Mouse (Mus musculus) neural tube, postnatal 0 days (tissue): ENCODE results near the gene Nhlrc1. TPM values are rescaled to one million over a fixed set of nuclear protein-coding genes. Genes with fewer than 3 reads are reported as not detected.

Source experiments
- polyA plus RNA-seq: library from polyadenylated mRNA; unstranded; fragments of >200 nt; fragmentation: Nextera tagmentation; extraction: Ambion mirVana; gene quantifications from 2 replicates; pipeline ENCODE4 v1.2.1, GENCODE M21; 2015

Nhlrc1 gene
- polyA plus RNA-seq: 15.5 and 16.4 TPM in 2 replicates

DNA sequence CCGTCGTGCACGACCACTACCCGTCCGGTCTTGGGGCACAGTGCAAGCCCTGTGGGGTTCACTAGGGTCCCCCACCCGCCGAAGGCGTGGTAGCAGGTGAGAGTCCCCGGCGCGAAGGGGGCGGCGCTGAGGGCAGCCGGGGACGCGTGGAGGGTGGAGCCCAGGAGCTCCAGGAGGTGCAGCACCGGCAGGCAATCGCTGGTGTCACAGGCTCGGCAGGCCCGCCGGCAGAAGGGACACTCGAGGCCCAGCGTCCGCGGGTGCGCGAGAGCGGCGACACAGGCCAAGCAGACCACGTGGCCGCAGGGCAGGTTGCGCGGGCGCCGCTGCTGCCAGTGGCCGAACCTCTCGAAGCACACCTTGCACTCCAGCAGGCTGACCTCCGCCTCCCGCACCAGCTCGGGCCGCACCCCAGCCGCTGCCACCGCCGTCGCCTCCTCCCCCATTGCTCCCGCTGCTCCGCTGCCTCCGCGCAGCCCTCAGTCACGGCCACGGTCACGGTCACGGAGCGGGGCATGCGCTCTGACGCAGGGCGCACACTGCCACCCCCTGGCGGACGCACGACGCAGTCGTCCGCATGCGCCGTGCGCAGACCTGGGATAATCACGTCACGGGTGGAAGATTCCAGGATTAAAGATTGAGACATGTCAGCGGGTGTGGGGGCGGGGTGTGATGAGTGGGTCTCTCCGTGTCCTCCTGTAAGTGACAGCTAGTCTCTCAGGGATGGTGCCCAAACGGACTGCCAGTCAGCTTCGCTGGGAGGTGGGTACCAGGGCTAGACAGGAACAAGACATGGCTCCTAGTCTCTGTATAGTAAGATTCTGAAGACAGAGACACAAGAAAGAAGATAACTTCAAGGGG is at the start of gene Nhlrc1:
Nhlrc1 (minus strand) TSS at position 517 of the 861 bp plus-strand sequence.

DNA sequence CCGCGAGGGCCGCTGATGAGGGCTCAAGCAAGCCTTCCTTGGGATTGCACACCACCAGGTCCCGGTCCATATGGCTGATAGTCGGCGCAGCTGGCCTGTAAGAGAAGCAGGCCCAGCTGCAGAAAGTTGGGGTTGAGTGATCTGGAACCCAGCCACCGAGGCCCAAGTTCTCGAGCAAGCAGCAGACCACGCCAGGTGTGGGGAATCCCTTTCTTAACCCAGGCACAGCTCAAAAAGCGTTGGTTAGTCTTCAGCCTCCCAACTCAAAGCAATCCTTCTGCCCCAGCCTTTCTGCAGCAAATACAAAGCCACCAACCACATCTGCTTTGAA is 29.9 kb upstream of the Nhlrc1 start, which contains the start of gene Tpmt:
Tpmt (minus strand) TSS at position 121 of the 331 bp plus-strand sequence.

DNA sequence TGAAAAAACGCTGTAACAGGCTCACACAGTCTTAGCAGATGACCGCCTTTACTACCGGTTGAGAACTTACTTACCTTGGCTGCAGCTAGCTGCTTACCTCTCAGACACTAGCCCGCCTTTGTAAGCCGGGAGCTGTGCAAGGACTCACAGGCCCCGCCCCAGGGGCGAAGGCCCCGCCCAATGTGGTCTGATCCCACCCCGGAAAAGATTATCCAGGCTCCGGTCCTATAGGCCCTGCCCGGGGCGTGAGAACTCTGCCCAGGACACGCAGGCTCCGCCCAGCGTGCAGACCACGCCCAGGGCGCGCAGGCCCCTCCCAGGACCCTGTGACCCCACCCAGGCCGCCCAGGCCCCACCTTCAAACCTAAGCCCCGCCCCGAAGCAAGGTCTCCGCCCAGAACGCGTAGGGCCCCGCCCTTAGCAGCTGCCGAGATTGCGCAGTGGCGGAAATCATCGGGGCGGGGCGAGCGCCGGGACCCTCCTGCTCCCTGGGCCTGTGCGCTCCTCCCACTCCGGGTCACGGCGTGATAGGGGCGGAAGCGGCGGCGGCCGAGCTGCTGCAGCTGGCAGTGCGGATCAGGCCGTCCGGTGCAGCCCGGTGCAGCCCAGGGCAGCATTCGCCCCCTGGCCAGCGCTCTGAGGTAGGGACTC is 28.5 kb upstream of the Nhlrc1 start, which contains the start of gene Kdm1b:
Kdm1b (plus strand) TSS at position 470 of the 651 bp plus-strand sequence.

Other genes with a start within 250 kb of the Nhlrc1 start
- gene Kif13a, start 85.0 kb downstream of the Nhlrc1 start, polyA plus RNA-seq: 13.3 and 15.7 TPM in 2 replicates
- 8.6 and 9.7 TPM in 2 replicates for gene Kdm1b, start 28.6 kb upstream of the Nhlrc1 start, polyA plus RNA-seq
- 18.2 and 19.0 TPM in 2 replicates for gene Tpmt, start 29.9 kb upstream of the Nhlrc1 start, polyA plus RNA-seq
- 114 and 125 TPM in 2 replicates for gene Dek, start 91.4 kb upstream of the Nhlrc1 start, polyA plus RNA-seq
- gene Rnf144b, start 107.8 kb upstream of the Nhlrc1 start, polyA plus RNA-seq: 1.9 and 2.1 TPM in 2 replicates